18 mouse cellular contexts compared by ENCODE assay signal in genomic region chr8:88906244-88906643, GRCm38 (mm10).
A peak's percentile ranks its signal among the peaks of the same experiment; 100 is the strongest.
DNase-seq lines count a peak whose midpoint lies in the region; ATAC-seq and TF ChIP-seq lines count a peak whose summit lies in the region.
"Had no signal": no experiment of that assay in that cellular context is flagged by ENCODE, and none has a peak within 500 bp of the region (broad histone marks: within the 10 kb centered on the region; RNA-seq: fewer than 3 reads in every experiment).

No protein-coding gene starts in this region.

- H3K4me3 ChIP-seq in intestine, postnatal 0 days (ENCODE audit: low read depth, low read length), result no peak overlapping the region
- H3K4me3 ChIP-seq in intestine, embryonic 16.5 days (ENCODE audit: low read length), result no peak overlapping the region
- no peak overlapping the region for H3K4me3 ChIP-seq in liver, postnatal 0 days (ENCODE audit: low read depth, low read length)
- H3K4me3 ChIP-seq: heart, embryonic 15.5 days; hindbrain, embryonic 10.5 days; megakaryocyte, embryonic 14.5 days; neural tube, embryonic 12.5 days; stomach, embryonic 15.5 days had no signal

- no peak overlapping the region for H3K9ac ChIP-seq in intestine, postnatal 0 days (ENCODE audit: low read depth, low read length)
- H3K9ac ChIP-seq in intestine, embryonic 16.5 days (ENCODE audit: low read depth, low read length), result no peak overlapping the region
- no peak overlapping the region for H3K9ac ChIP-seq in liver, postnatal 0 days (replicated peaks)
- H3K9ac ChIP-seq: heart, embryonic 15.5 days; neural tube, embryonic 12.5 days; stomach, embryonic 15.5 days had no signal

- 83% methylated on average over 6 of the region's 6 CpGs for WGBS in intestine, postnatal 0 days
- 86% methylated on average over 6 of the region's 6 CpGs for WGBS in intestine, embryonic 16.5 days
- WGBS in liver, postnatal 0 days (ENCODE audit: insufficient replicate concordance), result 64% methylated on average over 6 of the region's 6 CpGs

- H3K4me2 ChIP-seq in intestine, postnatal 0 days (replicated peaks; ENCODE audit: low read depth), result no peak overlapping the region
- H3K4me2 ChIP-seq in intestine, embryonic 16.5 days (ENCODE audit: low read depth, low read length), result no peak overlapping the region
- no peak overlapping the region for H3K4me2 ChIP-seq in liver, postnatal 0 days (ENCODE audit: low read depth, low read length)
- H3K4me2 ChIP-seq: heart, embryonic 15.5 days; neural tube, embryonic 12.5 days; stomach, embryonic 15.5 days had no signal

- H3K4me1 ChIP-seq in intestine, postnatal 0 days (replicated peaks; ENCODE audit: control insufficient read depth, insufficient read depth, low read length), result no peaks in the 10 kb centered on the region
- H3K4me1 ChIP-seq in intestine, embryonic 16.5 days (ENCODE audit: control insufficient read depth, insufficient read depth, low read length), result no peaks in the 10 kb centered on the region
- H3K4me1 ChIP-seq in liver, postnatal 0 days (ENCODE audit: insufficient read depth), result no peaks in the 10 kb centered on the region
- H3K4me1 ChIP-seq: megakaryocyte, embryonic 14.5 days; stomach, embryonic 15.5 days had no signal

- no peak for ATAC-seq in intestine, postnatal 0 days
- no peak for ATAC-seq in intestine, embryonic 16.5 days
- no peak for ATAC-seq in liver, postnatal 0 days
- ATAC-seq: forebrain, embryonic 14.5 days; inflammation-experienced regulatory T-cells, adult 6 months had no signal

- H3K36me3 ChIP-seq in intestine, postnatal 0 days (ENCODE audit: control insufficient read depth, insufficient read depth), result no peaks in the 10 kb centered on the region
- H3K36me3 ChIP-seq in intestine, embryonic 16.5 days (ENCODE audit: control insufficient read depth, insufficient read depth, low read length), result no peaks in the 10 kb centered on the region
- no peaks in the 10 kb centered on the region for H3K36me3 ChIP-seq in liver, postnatal 0 days (replicated peaks; ENCODE audit: insufficient read depth, low read length)
- H3K36me3 ChIP-seq: G1E; heart, embryonic 15.5 days; hindbrain, embryonic 10.5 days; neural tube, embryonic 12.5 days; stomach, embryonic 15.5 days had no signal

- DNase-seq in liver, postnatal 0 days, result no peak
- DNase-seq in liver (no peak), ES-CJ7 (ENCODE audit: low read depth, low spot score) (peak; percentile 25)
- DNase-seq in kidney, postnatal 10 days, result peak; percentile 42
- DNase-seq in embryo, embryonic 10.5 days (ENCODE audit: low spot score), result no peak
- no peak for DNase-seq in cerebellum, postnatal 14 days
- DNase-seq: cerebellum, postnatal 10 days; thymus, postnatal 14 days had no signal

- H3K27me3 ChIP-seq in intestine, postnatal 0 days (replicated peaks; ENCODE audit: control insufficient read depth, insufficient read depth, low read length), result no peaks in the 10 kb centered on the region
- 0 out of 2 replicates have a peak, but pooled peaks cover 2% of the 10 kb centered on the region for H3K27me3 ChIP-seq in intestine, embryonic 16.5 days (replicated peaks; ENCODE audit: control insufficient read depth, insufficient read depth, low read length)
- H3K27me3 ChIP-seq in liver, postnatal 0 days (ENCODE audit: insufficient read depth, low read length), result no peaks in the 10 kb centered on the region
- H3K27me3 ChIP-seq: megakaryocyte, embryonic 14.5 days; stomach, embryonic 15.5 days had no signal

- peak; percentile 56 for TF ChIP-seq CTCF in intestine, postnatal 0 days (IDR thresholded peaks at IDR 0.05; ENCODE audit: low read depth)
- peak; percentile 35 for TF ChIP-seq CTCF in liver, postnatal 0 days (IDR thresholded peaks at IDR 0.05; ENCODE audit: low read depth)

- TF ChIP-seq EP300 in liver, postnatal 0 days (IDR thresholded peaks at IDR 0.05; ENCODE audit: low read depth), result no peak

- no peaks in the 10 kb centered on the region for H3K9me3 ChIP-seq in intestine, postnatal 0 days (ENCODE audit: control insufficient read depth)
- no peaks in the 10 kb centered on the region for H3K9me3 ChIP-seq in intestine, embryonic 16.5 days (ENCODE audit: control insufficient read depth, low read length)
- H3K9me3 ChIP-seq in liver, postnatal 0 days (ENCODE audit: low read length), result no peaks in the 10 kb centered on the region
- H3K9me3 ChIP-seq: heart, embryonic 15.5 days; hindbrain, embryonic 10.5 days; megakaryocyte, embryonic 14.5 days; neural tube, embryonic 12.5 days; stomach, embryonic 15.5 days had no signal

- no peak overlapping the region for H3K27ac ChIP-seq in intestine, postnatal 0 days (ENCODE audit: low read depth, low read length)
- H3K27ac ChIP-seq in intestine, embryonic 16.5 days (ENCODE audit: low read length), result no peak overlapping the region
- H3K27ac ChIP-seq in liver, postnatal 0 days (ENCODE audit: low read depth), result no peak overlapping the region
- H3K27ac ChIP-seq: heart, embryonic 15.5 days; hindbrain, embryonic 10.5 days; neural tube, embryonic 12.5 days; stomach, embryonic 15.5 days had no signal

Comparison
In these comparisons a context has a peak if more than half of its experiments do, and no peak if none do; other contexts are left out.
1. DNase-seq: peak in ES-CJ7 (single experiment) and kidney, postnatal 10 days (single experiment); none in liver, postnatal 0 days (single experiment), liver (single experiment), embryo, embryonic 10.5 days (single experiment) and cerebellum, postnatal 14 days (0 of 2).